Mouse (Mus musculus) frontal cortex, postnatal 36 days (tissue): ENCODE measurements around the gene Rgs1.

Experiments
- DNase-seq, 2 experiments: peaks; one replicate each; pipeline ENCODE4 v3.0.0; 2022; ENCODE audit warnings: low spot score in 2 of 2

The Rgs1 gene

DNA sequence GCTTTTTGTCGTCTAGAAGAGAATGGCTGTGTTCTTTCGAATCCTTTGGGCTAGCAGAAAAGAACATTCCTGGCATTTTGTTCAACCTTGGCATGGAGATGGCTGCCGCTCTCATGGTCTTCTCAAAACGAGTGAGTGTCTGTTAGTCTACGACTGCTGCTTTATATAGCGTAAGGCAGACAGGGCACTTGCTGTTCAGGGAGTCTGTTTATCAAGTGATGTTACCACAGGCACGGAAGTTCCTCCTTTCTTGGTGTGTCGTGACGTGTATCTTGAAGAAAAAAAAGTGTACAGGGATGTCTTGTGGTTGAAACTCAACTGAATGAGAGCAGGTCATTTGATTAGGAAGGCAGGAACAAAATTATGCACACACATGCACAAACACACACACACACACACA lies at the start of gene Rgs1:
Gene Rgs1 (minus strand): TSS at position 320 of the 400 bp plus-strand sequence.
- DNase-seq = no peak

DNA sequence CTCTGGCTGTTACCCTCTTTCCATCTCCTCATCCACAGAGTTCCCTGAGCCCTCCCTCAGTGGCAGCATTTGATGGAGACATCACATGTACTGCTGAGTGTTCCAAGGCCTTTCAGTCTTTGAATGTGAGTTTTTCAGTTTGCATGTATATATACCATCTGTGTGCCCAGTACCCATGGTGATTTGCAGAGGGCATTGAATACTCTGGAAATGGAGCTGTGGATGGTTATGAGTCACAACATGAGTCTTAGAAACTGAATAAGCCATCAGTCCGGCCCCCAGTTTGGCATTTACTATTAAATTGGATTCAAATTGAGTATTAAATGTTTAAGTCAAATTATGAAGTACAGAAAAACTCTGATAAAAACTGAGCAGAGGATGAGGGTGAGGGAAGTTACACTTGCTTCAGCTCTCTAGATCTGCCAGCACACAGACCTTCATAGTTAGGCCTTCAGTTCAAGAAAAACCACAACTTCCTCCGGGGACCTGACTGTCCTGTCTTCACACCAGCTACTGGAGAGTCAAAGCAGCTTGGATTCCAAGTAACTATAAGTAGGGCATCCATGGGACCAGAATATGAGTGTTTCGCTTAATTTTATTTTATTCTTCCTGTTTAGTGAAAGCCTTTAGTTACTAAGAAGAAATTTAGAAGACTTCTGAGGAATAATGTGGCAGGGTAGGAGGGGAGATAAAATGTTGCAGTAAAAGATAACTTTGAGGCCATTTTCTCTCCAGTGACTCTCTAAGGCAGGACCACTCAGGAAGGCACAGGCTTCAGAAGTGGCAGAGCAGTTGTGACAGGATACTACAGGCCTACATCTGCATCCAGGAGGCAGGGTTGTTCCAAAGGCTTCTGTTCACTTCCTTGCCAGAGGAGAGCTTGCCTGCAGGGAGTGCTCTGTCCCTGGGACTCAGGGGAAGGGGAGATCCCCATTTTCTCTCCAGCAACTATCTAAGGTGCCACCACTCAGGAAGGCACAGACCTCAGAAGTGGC lies 34.3 kb upstream of the Rgs1 start:
- DNase-seq = no peak

DNA sequence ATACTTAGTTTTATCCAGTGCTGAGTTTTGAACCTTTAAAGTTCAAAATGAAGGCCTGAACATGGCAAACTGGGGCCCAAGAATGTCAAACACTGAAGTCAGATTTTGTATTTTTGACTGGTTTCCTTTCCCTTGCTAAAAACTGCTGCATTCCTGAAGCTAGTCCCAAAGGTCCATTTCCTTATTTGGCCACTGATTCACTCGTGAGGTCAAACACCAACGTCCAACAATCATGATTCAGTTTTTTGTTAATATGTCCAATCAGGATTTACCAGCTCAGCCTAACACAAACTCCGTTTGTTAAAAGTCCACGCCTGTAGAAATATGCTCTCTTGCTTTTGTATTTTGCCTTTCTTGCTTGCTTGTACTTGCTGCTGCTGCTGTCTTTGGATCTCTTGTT lies 31.0 kb upstream of the Rgs1 start:
- no peak for DNase-seq

GRCm38 (mm10) chr1:144272991-144273390 lies 23.9 kb upstream of the Rgs1 start:
- no peak for DNase-seq

DNA sequence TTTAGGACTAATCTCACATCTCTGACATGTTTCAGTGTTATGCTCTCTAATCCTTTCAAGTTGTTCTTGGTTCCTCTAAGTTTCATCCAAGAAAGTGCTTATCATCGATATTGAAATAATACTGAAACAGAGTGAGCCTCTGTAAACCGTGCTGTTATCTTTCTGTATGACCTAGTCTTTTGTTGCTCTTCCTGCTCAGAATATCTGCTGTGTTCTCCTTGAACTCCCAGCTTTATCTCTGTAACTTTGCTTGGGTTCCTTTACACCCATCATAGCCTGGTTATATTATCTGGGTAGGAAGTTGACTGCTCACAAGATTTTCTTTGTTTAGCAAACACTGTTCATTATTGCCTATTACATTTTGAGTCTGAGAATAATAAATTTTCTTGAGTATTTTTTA lies 20.1 kb upstream of the Rgs1 start:
- DNase-seq = no peak

DNA sequence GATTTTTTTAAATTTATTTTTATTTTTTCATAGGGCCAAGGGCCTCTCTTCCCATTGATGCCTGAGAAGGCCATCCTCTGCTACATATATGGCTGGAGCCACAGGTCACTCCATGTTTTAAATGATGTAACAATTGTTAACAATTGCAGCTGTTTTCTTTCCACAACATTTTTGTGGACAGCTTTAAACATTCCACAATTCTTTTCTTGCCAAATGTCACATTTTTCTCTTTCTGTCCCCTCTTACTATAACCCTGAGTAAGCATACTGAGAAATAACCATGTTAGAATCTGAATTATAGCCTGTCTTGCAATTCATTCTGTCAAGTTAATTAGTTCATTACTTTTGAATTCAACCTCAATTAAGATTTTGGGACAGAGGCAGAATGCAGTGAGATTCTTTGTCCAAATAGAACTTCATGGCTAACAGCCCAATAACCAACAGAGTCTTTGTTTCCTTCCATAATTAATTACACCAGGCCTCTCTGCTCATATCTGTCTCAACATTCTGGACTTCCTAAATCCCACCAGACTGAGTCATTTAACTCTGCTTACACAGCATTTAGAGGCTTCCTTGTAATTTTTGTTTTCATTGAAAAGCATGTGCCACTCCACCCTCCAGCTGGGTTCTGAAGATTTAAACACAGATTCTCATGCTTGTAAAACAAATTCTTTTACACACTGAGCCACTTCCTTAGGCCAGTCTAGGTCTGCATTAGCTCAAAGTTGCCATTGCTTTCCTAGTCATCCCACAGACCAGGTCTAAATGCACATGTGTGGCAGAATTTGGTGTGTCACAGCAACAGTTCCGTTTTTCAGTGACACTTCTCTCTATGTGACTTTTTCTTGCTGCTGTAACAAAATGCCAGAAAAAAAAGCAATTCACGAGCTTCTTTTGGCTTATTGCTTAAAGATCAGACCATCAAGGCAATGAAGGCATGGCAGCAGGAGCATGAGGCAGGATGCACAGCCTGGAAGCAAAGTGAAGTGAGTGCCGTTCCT lies 18.7 kb upstream of the Rgs1 start:
- no peak for DNase-seq

DNA sequence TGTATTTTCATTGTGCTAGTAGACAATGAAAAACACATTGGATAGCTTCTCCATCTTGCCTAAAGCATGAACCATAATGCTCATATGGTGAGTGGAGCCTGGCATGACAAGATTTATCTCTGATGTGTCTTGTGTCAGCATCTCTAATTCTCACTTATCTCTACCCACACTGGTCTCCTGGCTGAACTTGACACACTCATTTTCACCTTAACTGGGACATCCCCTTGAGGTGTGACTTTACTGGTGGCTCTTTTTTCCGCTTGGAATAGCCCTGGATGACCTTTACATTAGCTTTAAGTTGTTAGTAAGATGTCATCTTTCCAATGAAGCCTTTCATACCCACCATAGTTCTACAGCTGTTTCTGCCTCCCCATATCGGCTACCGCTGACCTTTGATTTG lies 15.0 kb upstream of the Rgs1 start:
- no peak for DNase-seq

DNA sequence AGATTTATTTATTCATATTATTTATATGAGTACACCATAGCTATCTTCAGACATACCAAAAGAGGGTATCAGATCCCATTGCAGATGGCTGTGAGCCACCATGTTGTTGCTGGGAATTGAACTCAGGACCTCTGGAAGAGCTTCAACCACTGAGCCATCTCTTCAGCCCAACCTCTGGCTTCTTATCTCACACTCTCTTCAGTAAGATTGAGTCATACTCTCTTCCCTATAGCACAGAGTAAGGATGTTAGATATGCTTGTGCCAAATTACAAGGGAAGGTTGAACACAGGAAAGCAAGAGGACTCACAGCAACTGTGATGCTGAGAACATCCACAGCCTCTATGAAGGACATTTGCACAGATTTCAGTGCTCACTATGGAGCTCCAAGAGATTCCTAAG lies 13.0 kb upstream of the Rgs1 start:
- DNase-seq = no peak

DNA sequence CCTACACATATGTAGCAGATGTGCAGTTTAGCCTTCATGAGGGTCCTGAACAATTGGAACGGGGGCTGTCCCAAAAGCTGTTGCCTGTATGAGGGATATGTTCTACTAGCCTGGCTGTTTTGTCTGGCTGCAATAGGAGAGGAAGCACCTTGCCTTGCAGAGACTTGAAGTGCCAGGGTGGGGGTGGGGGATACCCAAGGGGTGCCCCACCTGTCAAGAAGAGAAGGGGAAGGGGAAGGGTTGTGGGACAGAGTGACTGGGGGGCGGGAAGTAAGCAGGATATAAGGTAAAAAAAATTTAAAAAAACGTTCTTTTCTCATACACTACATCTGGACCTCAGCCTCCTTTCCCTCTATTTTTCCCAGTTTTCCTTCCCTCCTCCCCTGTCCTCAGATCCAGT lies 9.7 kb upstream of the Rgs1 start:
- no peak for DNase-seq

DNA sequence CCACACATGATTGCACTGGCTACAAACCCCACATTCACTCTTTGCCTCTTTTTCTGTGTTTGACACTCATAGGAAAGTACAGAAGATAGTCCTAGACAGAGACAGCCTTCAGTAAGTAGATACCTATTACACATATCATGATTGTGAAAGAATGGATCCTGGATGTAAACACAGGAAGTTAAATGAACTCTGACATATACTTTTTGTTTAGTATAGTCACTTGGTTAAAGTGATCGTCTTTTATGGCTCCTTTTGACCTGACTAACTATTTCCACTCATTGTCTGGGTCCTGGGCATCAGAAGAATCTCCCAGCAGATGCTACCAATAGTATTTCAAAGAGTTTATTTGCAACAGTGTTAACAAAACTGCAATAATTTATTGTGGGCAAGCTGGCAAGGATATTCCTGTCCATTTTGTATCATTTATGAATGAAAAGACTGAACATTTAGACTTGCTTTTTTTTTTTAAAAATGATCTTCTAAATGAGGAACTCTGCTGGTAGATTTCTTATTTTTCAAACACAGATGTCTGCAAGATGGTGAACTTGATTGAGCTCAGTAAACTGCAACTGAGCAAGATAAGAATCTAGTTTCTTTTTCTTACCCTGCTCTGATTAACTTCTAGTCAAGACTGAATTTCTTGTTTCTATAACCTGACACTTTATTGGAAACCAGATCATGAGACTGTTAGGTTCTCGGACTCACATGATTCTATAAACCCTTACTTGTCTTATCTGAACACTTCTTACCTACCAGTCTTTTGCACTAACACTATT lies 7.7 kb upstream of the Rgs1 start:
- DNase-seq = no peak

DNA sequence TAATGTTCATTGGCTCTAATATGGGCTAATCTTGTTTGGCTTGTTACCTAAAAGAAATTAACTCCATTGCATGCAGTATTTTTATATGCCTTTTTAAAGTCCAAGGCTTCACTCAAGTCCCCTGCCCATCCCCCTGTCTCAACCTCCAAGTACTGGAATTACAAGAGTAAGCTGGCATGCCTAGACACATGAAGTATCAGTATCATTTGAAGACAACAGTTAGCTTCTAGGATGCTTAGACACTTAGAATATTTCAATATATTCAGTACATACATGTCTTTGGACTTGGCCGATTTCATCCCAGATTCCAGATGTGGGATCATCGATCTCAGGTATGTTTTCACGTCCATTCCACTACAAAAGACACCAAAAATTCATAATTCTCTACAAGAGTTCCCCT lies 836 bp downstream of the Rgs1 start:
- no peak for DNase-seq

GRCm38 (mm10) chr1:144247382-144247781 lies 1.7 kb downstream of the Rgs1 start:
- DNase-seq = no peak

GRCm38 (mm10) chr1:144243511-144243910 lies 5.5 kb downstream of the Rgs1 start:
- DNase-seq = peak; percentile 5 to 40

GRCm38 (mm10) chr1:144239195-144239594 lies 9.8 kb downstream of the Rgs1 start:
- DNase-seq = no peak

- DNase-seq = no peak
These were observed 33.8 kb downstream of the Rgs1 start for GRCm38 (mm10) chr1:144215230-144215629.

- DNase-seq = no peak
These were observed 38.1 kb downstream of the Rgs1 start for GRCm38 (mm10) chr1:144210912-144211311.

GRCm38 (mm10) chr1:144206281-144207061 lies 42.6 kb downstream of the Rgs1 start:
- DNase-seq = no peak

GRCm38 (mm10) chr1:144204766-144205165 lies 44.3 kb downstream of the Rgs1 start:
- no peak for DNase-seq

GRCm38 (mm10) chr1:144202939-144203338 lies 46.1 kb downstream of the Rgs1 start:
- DNase-seq = no peak

- no peak for DNase-seq
These were observed 48.5 kb downstream of the Rgs1 start for GRCm38 (mm10) chr1:144200496-144200895.

GRCm38 (mm10) chr1:144199538-144199937 lies 49.5 kb downstream of the Rgs1 start:
- no peak for DNase-seq
